Mouse (Mus musculus): ENCODE measurements at regions not wholly inside any gene's neighbourhood (a gene's known extent, or its start where the extent isn't known, plus 50 kb on each side); places are given as distances from the start of the nearest gene placed in this dataset.

- H3K9me3 ChIP-seq (ENCODE audit: low read depth, low read length) = no peaks in the 10 kb centered on the region
- no peaks in the 10 kb centered on the region for H3K4me1 ChIP-seq (ENCODE audit: insufficient read depth)
- 61% methylated on average over 2 of the region's 2 CpGs for WGBS
- H3K27me3 ChIP-seq (ENCODE audit: insufficient read depth, low read length) = no peaks in the 10 kb centered on the region
- ATAC-seq (ENCODE audit: insufficient read depth) = no peak
- H3K9ac ChIP-seq = no peak overlapping the region
- H3K27ac ChIP-seq (ENCODE audit: low read depth) = no peak overlapping the region
- no peak overlapping the region for H3K4me3 ChIP-seq (ENCODE audit: low read depth, low read length)
- DNase-seq = peak; percentile 13
- no peak overlapping the region for H3K4me2 ChIP-seq
- peak; percentile 25 for TF ChIP-seq CTCF (IDR thresholded peaks at IDR 0.05; ENCODE audit: low read depth)
- no peaks in the 10 kb centered on the region for H3K36me3 ChIP-seq (ENCODE audit: insufficient read depth)
These were observed 91.5 kb downstream of the Fam84b start for GRCm38 (mm10) chr15:60762071-60762470.

GRCm38 (mm10) chr15:60760015-60760437 lies 93.6 kb downstream of the Fam84b start:
- no peak overlapping the region for H3K27ac ChIP-seq (ENCODE audit: low read depth)
- WGBS = 28% methylated on average over 6 of the region's 6 CpGs
- no peak overlapping the region for H3K4me3 ChIP-seq (ENCODE audit: low read depth, low read length)
- no peaks in the 10 kb centered on the region for H3K4me1 ChIP-seq (ENCODE audit: insufficient read depth)
- no peaks in the 10 kb centered on the region for H3K9me3 ChIP-seq (ENCODE audit: low read depth, low read length)
- no peaks in the 10 kb centered on the region for H3K36me3 ChIP-seq (ENCODE audit: insufficient read depth)
- ATAC-seq (ENCODE audit: insufficient read depth) (peak; percentile 90), DNase-seq (peak; percentile 71)
- H3K4me2 ChIP-seq = no peak overlapping the region
- no peaks in the 10 kb centered on the region for H3K27me3 ChIP-seq (ENCODE audit: insufficient read depth, low read length)
- no peak overlapping the region for H3K9ac ChIP-seq
- TF ChIP-seq CTCF (IDR thresholded peaks at IDR 0.05; ENCODE audit: low read depth) = peak; percentile 82

- WGBS = 91% methylated on average over 5 of the region's 5 CpGs
- no peak overlapping the region for H3K4me3 ChIP-seq (ENCODE audit: low read depth, low read length)
- no peak for DNase-seq
- H3K9ac ChIP-seq = no peak overlapping the region
- no peaks in the 10 kb centered on the region for H3K4me1 ChIP-seq (ENCODE audit: insufficient read depth)
- H3K27ac ChIP-seq (ENCODE audit: low read depth) = no peak overlapping the region
- TF ChIP-seq CTCF (IDR thresholded peaks at IDR 0.05; ENCODE audit: low read depth) = no peak
- no peaks in the 10 kb centered on the region for H3K9me3 ChIP-seq (ENCODE audit: low read depth, low read length)
- H3K4me2 ChIP-seq = no peak overlapping the region
- H3K36me3 ChIP-seq (ENCODE audit: insufficient read depth) = no peaks in the 10 kb centered on the region
- H3K27me3 ChIP-seq (ENCODE audit: insufficient read depth, low read length) = no peaks in the 10 kb centered on the region
- ATAC-seq (ENCODE audit: insufficient read depth) = no peak
These were observed 99.3 kb downstream of the Fam84b start for GRCm38 (mm10) chr15:60754246-60754645.

GRCm38 (mm10) chr15:60739598-60739997 lies 114.0 kb downstream of the Fam84b start:
- no peak overlapping the region for H3K27ac ChIP-seq (ENCODE audit: low read depth)
- no peaks in the 10 kb centered on the region for H3K4me1 ChIP-seq (ENCODE audit: insufficient read depth)
- TF ChIP-seq CTCF (IDR thresholded peaks at IDR 0.05; ENCODE audit: low read depth) = no peak
- no peaks in the 10 kb centered on the region for H3K9me3 ChIP-seq (ENCODE audit: low read depth, low read length)
- 23% methylated on average over 2 of the region's 2 CpGs for WGBS
- ATAC-seq (ENCODE audit: insufficient read depth) (no peak), DNase-seq (peak; percentile 33)
- no peak overlapping the region for H3K9ac ChIP-seq
- no peaks in the 10 kb centered on the region for H3K27me3 ChIP-seq (ENCODE audit: insufficient read depth, low read length)
- no peak overlapping the region for H3K4me2 ChIP-seq
- no peak overlapping the region for H3K4me3 ChIP-seq (ENCODE audit: low read depth, low read length)
- no peaks in the 10 kb centered on the region for H3K36me3 ChIP-seq (ENCODE audit: insufficient read depth)

GRCm38 (mm10) chr15:60738258-60738657 lies 115.3 kb downstream of the Fam84b start:
- ATAC-seq (ENCODE audit: insufficient read depth) = no peak

GRCm38 (mm10) chr15:60732416-60732815 lies 121.2 kb downstream of the Fam84b start:
- ATAC-seq (ENCODE audit: insufficient read depth) = no peak
- Histone ChIP-seq H3K4me2 (no peak overlapping the region), H3K27ac (ENCODE audit: low read depth) (no peak overlapping the region), H3K9me3 (ENCODE audit: low read depth, low read length) (no peaks in the 10 kb centered on the region), H3K36me3 (ENCODE audit: insufficient read depth) (no peaks in the 10 kb centered on the region), H3K27me3 (ENCODE audit: insufficient read depth, low read length) (no peaks in the 10 kb centered on the region), H3K9ac (no peak overlapping the region), H3K4me3 (ENCODE audit: low read depth, low read length) (no peak overlapping the region), H3K4me1 (ENCODE audit: insufficient read depth) (no peaks in the 10 kb centered on the region)
- no peak for TF ChIP-seq CTCF (IDR thresholded peaks at IDR 0.05; ENCODE audit: low read depth)
- DNase-seq = no peak

More at GRCm38 (mm10) chr15:60738258-60738657, 115.3 kb downstream of the Fam84b start:
- H3K9ac ChIP-seq = no peak overlapping the region
- H3K27ac ChIP-seq (ENCODE audit: low read depth) = no peak overlapping the region
- no peak overlapping the region for H3K4me2 ChIP-seq
- no peak for TF ChIP-seq CTCF (IDR thresholded peaks at IDR 0.05; ENCODE audit: low read depth)
- H3K36me3 ChIP-seq (ENCODE audit: insufficient read depth) = no peaks in the 10 kb centered on the region
- H3K27me3 ChIP-seq (ENCODE audit: insufficient read depth, low read length) = no peaks in the 10 kb centered on the region
- H3K4me3 ChIP-seq (ENCODE audit: low read depth, low read length) = no peak overlapping the region
- DNase-seq = no peak
- H3K9me3 ChIP-seq (ENCODE audit: low read depth, low read length) = no peaks in the 10 kb centered on the region
- no peaks in the 10 kb centered on the region for H3K4me1 ChIP-seq (ENCODE audit: insufficient read depth)
- WGBS = 51% methylated on average over 3 of the region's 3 CpGs

GRCm38 (mm10) chr15:60728754-60729153 lies 124.8 kb downstream of the Fam84b start:
- Histone ChIP-seq H3K4me1 (ENCODE audit: insufficient read depth) (no peaks in the 10 kb centered on the region), H3K36me3 (ENCODE audit: insufficient read depth) (no peaks in the 10 kb centered on the region), H3K9me3 (ENCODE audit: low read depth, low read length) (no peaks in the 10 kb centered on the region), H3K9ac (no peak overlapping the region), H3K27me3 (ENCODE audit: insufficient read depth, low read length) (no peaks in the 10 kb centered on the region), H3K4me3 (ENCODE audit: low read depth, low read length) (no peak overlapping the region), H3K4me2 (no peak overlapping the region), H3K27ac (ENCODE audit: low read depth) (no peak overlapping the region)
- no peak for TF ChIP-seq CTCF (IDR thresholded peaks at IDR 0.05; ENCODE audit: low read depth)
- ATAC-seq (ENCODE audit: insufficient read depth) = no peak
- WGBS = 73% methylated on average over 9 of the region's 9 CpGs
- no peak for DNase-seq

GRCm38 (mm10) chr15:60728337-60728736 lies 125.2 kb downstream of the Fam84b start:
- 67% methylated on average over 4 of the region's 4 CpGs for WGBS
- Histone ChIP-seq H3K9me3 (ENCODE audit: low read depth, low read length) (no peaks in the 10 kb centered on the region), H3K4me3 (ENCODE audit: low read depth, low read length) (no peak overlapping the region), H3K27me3 (ENCODE audit: insufficient read depth, low read length) (no peaks in the 10 kb centered on the region), H3K36me3 (ENCODE audit: insufficient read depth) (no peaks in the 10 kb centered on the region), H3K4me2 (no peak overlapping the region), H3K9ac (no peak overlapping the region), H3K27ac (ENCODE audit: low read depth) (no peak overlapping the region), H3K4me1 (ENCODE audit: insufficient read depth) (no peaks in the 10 kb centered on the region)
- DNase-seq (no peak), ATAC-seq (ENCODE audit: insufficient read depth) (no peak)
- no peak for TF ChIP-seq CTCF (IDR thresholded peaks at IDR 0.05; ENCODE audit: low read depth)

All from lung, embryonic 14.5 days (tissue).